Mouse (Mus musculus) E14TG2a.4 (cell line): ENCODE measurements at regions not wholly inside any gene's neighbourhood (a gene's known extent, or its start where the extent isn't known, plus 50 kb on each side); places are given as distances from the start of the nearest gene placed in this dataset.

Experiments used
- CTCF ChIP-seq: conservative IDR thresholded peaks from 2 replicates; pipeline ENCODE4 v1.5.1; 2014; ENCODE audit warnings: low read length
- POU5F1 ChIP-seq: IDR thresholded peaks from 2 replicates; pipeline ENCODE4 v1.6.1; 2014; ENCODE audit warnings: low read length, borderline replicate concordance

DNA sequence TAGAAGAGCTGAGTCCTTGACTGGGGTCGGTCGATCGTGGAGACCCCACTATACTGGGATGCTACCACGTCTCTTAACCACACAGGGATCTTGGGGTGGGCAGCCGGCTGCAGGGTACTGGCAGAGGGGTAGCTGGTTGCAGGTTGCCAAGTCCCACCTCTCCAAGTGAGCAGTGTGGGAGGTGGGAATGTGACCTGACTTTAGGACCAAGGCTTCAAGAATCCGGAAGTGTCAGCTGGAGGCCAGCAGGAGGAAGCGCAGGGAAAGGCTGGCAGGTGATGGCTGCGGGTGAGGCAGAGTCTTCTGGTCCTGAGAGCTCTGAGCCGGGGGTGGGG is 99.2 kb downstream of the Amer3 start:
- TF ChIP-seq CTCF (no peak), POU5F1 (no peak)
